ENCODE assay signal across 12 mouse cellular contexts in the genomic region with DNA sequence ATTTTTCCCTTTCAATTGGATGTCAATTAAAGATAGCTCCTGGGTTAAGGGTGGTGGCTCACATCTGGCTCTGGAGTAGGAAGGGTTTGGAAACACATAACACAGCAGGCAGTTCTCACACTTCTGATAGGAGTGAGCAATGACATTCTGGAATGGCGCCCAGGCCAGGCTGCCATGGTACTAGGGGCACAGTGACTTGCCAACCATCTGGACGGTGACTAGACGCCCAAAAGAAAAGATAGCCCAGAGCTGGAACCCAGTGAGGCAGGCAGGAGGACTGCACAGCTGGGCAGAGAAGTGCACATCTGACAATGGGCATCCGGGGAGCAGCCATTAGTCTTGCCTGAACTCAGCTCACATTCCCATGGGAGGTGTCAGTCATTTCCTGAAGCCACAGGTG.
DNase-seq lines count a peak whose midpoint lies in the region.
"Had no signal": no experiment of that assay in that cellular context is flagged by ENCODE, and none has a peak within 500 bp of the region (broad histone marks: within the 10 kb centered on the region; RNA-seq: fewer than 3 reads in every experiment).

No protein-coding gene starts in this region.

- intact Hi-C loops in heart, postnatal 10 days (cut with DNase I) = no loop called here

- H3K9me3 ChIP-seq in heart, embryonic 10.5 days = no peaks in the 10 kb centered on the region
- H3K9me3 ChIP-seq: embryonic facial prominence, embryonic 13.5 days; forebrain, embryonic 15.5 days; intestine, embryonic 15.5 days had no signal

- no peaks in the 10 kb centered on the region for H3K4me1 ChIP-seq in heart, embryonic 10.5 days
- H3K4me1 ChIP-seq: intestine, embryonic 15.5 days had no signal

- H3K36me3 ChIP-seq in heart, embryonic 10.5 days = no peaks in the 10 kb centered on the region
- H3K36me3 ChIP-seq: embryonic facial prominence, embryonic 13.5 days; forebrain, embryonic 15.5 days; intestine, embryonic 15.5 days had no signal

- H3K4me3 ChIP-seq in heart, embryonic 10.5 days = no peak overlapping the region
- H3K4me3 ChIP-seq: embryonic facial prominence, embryonic 13.5 days; forebrain, embryonic 15.5 days; intestine, embryonic 15.5 days had no signal

- WGBS in heart, embryonic 10.5 days = 76% methylated on average over 4 of the region's 4 CpGs

- no peak overlapping the region for H3K27ac ChIP-seq in heart, embryonic 10.5 days
- H3K27ac ChIP-seq: embryonic facial prominence, embryonic 13.5 days; forebrain, embryonic 15.5 days; intestine, embryonic 15.5 days; macrophage had no signal

- peak; percentile 56 to 67 for DNase-seq in heart, adult 18-20 months
- DNase-seq in heart, embryonic 10.5 days (ENCODE audit: low spot score) = no peak
- DNase-seq in ovary, adult 18-20 months (ENCODE audit: low spot score) = peak; percentile 37
- no peak for DNase-seq in ovary, postnatal 10 days (ENCODE audit: low spot score)
- DNase-seq in heart, postnatal 10 days = peak; percentile 47 to 52
- no peak for DNase-seq in right cerebral cortex, postnatal 4 days
- no peak for DNase-seq in T-cell, adult 2 months (ENCODE audit: low spot score)
- DNase-seq: cerebellum, postnatal 36 days had no signal

- no peaks in the 10 kb centered on the region for H3K27me3 ChIP-seq in heart, embryonic 10.5 days (ENCODE audit: insufficient read depth, poor library complexity, severe bottlenecking)
- H3K27me3 ChIP-seq: embryonic facial prominence, embryonic 13.5 days; forebrain, embryonic 15.5 days; intestine, embryonic 15.5 days had no signal

Comparison
In these comparisons a context has a peak if more than half of its experiments do, and no peak if none do; other contexts are left out.
1. DNase-seq: peak in heart, adult 18-20 months (2 of 2), ovary, adult 18-20 months (single experiment) and heart, postnatal 10 days (2 of 2); none in heart, embryonic 10.5 days (single experiment), ovary, postnatal 10 days (single experiment), right cerebral cortex, postnatal 4 days (single experiment) and T-cell, adult 2 months (single experiment).